Mouse (Mus musculus) Muller cell, postnatal 12 days (primary cell): ENCODE measurements around the gene Fdxacb1.
A peak's percentile ranks its signal among the peaks of the same experiment; 100 is the strongest.

Experiments used
- DNase-seq: peaks from one replicate; pipeline ENCODE4 v3.0.0-alpha.2; 2015; ENCODE audit errors: inconsistent ontology term

Fdxacb1 gene

DNA sequence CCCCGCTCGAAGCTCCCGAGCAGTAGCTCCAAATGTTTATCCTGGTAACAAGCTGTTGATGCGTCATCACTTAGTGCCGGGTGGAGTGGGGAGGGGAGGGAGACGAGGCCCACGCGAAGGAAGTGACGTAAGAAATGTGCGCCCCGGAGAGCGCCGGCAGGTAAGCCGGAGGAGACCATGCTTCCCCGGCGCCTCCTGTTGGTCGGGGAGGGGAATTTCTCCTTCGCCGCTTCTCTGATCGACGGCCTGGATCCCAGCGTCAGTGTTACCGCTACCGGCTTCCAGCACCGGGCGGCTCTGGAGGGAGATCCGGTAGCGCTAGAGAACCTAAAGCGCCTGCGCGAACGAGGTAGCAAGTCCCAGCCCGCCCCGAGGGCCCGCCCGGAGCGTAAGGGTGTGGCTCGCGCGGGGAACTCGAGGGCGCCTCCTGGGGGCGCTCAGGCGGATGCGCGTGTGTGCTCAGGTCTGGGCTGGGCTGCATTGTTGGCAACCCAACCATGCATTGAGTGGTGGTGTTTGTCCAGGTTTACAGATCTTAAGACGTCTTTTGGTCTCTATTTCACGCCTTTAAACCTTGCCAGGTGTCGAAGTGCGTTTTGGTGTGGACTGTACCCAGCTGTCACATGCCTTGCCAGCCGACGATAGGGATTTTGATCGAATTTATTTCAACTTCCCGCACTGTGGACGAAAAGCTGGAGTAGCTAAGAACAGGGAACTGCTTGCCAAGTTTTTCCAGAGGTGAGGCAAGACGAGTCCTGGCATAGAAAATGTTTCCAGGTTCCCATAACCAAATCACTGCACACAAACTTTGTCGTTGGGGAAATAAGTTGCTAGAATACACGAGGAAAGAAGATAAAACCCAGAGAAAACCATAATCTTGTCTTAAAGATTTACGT, at the start of gene Fdxacb1:
Fdxacb1 (plus strand) TSS at position 130 of the 896 bp plus-strand sequence.
- DNase-seq, result peak; percentile 99

DNA sequence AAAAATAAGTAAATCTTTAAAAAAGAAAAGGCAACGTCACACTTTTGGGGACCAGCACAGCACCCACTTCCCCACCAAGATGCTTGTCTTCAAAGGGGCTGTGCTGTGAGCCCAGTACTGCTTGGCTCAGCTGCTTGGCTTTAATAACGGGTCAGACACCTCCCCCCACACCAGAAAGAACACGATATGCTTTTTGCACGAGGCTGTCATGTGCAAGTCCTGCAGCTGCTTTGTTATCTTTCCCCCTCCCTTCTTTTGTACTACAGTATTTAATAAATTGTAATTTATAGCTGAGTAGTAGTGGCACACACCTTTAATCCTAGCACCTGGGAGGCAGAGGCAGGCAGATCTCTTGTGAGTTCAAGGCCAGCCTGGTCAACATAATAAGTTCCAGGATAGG, 49.2 kb upstream of the Fdxacb1 start:
- DNase-seq, result no peak

DNA sequence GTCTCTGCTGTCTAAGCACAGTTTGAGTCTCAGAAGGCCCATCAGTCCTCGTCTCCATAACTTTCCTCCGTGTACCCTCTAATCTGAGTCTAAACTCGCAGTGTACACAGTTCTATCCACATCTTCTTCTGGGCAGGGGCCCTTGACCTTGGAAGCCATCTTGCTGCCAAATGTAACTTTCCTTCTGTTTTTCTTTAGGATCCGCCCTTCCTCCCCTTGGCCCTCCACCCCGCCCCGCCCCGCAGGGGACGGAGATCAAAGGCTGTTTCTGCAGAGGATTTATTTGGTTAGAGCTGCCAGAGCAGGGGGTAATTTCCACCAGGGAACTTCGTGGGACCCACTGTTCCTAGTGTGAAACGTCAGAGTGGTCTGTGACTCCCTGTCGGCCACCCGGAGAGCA, 47.0 kb upstream of the Fdxacb1 start:
- DNase-seq, result no peak

DNA sequence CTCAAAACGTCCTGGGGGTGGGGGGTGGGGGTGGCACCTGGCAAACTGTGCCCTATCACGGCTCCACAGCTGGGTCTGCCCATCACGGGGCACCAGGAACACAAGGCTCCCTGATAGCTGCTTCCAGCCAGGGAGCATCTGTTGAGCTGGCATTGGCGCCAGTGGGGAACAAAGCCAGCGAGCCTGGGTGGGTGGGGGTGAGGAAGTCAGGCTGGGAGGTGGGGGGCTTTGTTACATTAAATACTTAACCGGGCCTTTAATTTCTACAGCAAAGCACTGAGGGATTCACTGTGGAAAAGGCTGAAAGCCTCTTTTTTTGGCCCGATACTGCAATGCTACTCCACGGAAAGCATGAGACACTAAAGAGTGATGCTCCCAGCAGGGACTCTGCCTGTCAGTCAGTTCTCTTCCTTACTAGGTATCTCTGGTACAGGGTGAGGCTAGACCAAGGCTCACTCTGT, 45.6 kb upstream of the Fdxacb1 start:
- DNase-seq, result no peak

DNA sequence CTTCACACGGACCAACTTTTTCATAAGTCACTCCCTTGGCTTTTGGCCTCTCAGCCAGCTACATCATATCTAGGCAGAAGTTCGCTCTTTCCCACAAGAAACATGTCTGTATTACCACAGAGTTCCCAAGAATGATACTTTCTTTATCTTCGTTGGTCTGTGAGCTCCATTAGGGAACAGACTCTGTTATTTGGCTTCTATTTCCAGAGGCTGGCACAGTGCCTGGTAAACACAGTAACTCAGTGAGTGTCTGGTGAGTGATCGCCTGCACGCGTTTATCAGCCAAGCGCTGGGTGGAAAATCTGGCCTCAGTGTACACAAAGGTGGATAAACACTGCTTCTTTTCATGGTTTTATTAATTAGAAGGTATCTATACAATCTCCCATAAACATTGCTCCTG, 44.6 kb upstream of the Fdxacb1 start:
- peak; percentile 81 for DNase-seq

DNA sequence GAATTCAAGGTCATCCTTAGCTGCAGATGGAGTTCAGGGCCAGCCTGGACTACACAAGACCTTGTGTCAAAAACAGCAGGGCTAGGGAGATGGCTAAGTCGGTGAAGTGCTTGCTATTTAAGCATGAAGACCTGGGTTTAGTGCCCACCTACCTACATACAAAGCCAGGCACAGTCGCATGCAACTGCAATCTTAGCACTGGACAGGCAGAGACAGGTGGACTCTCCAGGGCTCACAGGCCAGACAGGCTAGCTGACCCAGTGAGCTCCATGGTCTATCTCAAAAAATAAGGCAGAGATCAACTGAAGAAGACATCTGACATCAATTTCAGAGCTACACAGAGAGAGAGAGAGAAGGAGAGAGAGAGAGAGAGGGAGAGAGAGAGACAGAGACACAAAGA, 43.9 kb upstream of the Fdxacb1 start:
- DNase-seq, result no peak

DNA sequence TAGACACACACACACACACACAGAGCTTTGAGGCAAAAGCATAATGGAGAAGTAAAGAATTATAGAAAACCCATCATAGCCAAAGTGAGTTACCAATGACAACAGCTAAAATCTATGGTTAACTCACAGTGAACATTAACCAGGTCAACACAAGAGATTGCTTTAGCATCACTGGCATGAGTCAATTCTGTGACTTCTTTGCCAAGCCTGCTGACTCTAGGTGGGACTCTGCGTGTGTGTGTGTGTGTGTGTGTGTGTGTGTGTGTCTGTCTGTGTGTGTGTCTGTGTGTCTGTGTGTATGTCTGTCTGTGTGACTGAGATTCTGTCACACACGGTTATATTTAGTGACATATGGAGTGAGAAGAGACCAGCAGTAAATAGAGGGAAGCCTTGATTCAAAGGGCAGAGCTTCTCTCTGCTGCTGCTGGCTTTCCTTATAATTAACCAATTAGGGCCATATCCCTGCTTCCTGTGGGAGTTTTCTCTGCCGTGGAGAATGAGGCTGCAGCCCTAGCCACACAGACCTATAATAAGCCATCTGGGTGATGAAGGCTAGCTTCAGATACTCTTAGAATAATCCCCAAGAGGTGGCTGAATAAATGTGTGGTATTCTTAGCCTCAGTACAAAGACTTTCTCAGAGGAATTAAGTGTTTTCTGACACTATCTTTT, 43.2 kb upstream of the Fdxacb1 start:
- no peak for DNase-seq

DNA sequence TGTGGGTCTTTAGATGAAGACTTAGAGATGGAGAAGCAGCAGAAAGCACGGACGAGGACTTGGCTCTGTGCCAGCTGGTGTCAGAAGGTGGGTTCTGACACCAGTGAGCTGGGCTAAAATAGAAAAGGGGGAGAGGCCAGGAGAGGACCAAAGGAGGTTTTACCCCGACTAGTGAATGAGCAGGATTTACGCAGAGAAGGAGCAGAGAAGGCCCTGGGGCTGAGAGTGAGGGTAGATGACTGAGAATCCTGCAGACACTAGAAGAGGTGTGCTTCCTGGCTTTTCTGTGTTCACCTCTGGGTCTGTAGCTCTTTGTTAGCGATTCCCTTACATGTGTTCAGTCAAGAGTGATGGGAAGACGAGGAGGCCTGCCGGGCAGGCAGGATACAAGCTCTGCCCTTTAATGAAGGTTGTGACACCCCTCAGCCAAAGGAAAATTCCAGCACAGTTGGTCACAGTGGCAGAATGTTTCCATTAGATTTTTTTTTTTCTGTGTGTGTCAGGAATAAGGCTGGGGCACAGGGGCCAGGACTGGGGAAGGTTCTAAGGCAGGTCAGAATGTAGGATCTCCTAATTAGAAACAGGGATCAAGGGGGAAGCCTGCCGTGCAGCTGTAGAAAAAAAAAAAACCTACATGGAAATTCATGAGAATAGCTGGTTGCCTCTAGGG, 42.0 kb upstream of the Fdxacb1 start:
- DNase-seq, result peak; percentile 44

DNA sequence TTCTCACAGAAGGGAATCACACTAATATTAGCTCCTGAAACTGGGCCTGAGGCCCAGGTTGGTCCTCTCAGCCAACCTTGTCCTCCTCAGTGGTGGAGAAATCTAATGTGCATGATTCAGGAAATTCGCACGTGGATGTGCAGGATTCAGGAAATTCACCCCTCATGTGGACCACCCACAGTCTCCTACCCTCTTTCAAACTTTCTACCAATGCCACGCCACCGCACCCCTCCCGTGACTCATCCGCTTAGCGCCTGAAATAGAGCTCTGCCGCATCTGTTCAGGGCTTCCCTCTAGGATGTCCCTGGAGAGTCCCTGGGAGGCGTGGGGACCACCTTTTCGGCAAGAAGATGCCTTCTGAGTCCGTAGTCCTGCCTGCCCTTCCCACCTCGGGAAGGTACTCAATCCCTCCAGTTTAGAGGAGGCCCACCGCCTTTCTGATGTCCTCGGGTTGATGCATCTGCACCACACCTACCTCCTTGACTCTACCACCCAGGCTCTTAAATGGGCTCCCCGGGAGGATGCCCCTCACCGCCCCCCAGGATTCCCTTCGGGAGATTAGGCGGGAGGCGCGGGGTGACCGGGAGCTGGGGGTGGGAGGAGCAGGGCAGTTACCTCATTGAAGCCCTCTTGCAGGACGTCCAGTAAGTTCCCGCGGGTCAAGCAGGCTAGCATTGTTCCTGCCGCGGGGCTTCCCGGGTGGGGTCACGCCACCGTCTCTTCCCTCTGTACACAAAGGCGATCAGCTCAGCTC, 40.7 kb upstream of the Fdxacb1 start:
- DNase-seq, result no peak

DNA sequence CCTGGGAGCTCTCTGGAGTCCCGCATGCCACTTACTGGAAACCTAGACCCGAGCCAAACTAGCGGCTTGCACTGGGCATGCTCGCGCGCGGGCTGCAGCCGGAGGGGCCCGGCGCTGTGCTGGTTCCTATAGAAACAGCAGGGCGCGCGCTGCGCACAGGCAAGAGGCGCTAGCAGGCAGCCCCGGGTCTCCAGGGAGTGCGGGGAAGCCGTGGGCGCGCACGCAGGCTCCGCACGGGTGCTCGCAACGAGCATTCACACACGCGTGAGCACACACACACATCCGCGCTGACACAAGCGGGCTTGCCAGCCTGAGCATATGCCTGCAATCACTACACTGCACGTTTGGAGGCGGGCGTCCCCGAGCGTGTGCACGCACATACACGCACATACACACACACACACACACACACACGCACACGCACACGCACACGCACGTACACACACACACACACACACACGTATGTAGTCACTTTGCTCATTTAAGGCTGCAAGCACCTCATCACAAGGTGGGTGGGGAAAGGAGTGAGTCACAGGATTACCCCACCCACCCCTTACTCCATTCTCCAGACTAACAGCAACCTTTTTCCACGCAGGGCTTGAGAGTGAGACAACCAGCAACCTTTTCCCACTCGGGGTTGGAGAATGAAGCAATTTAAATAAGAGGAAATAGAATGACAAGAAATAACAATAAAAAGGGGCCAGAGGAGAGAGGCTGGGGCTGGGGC, 39.9 kb upstream of the Fdxacb1 start:
- peak; percentile 75 for DNase-seq

DNA sequence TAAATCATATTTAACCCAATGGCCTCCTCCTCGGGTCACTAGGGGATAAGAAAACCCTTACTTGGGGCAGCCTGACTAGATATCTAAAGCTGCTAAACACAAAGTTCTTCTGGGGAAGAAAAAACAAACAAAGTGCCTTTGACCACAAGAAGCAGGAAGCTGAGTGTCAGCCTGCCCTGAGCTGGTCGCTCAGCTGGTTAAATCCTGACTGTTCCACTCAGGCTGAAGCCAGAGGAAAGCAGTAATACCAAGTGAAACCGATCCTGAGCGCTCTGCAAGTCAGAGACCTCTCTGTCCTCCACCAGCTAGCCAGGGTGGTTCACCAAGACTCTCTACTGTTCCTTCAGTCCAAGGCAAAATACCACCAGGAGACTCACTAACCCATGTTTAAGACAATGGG, 38.4 kb upstream of the Fdxacb1 start:
- no peak for DNase-seq

DNA sequence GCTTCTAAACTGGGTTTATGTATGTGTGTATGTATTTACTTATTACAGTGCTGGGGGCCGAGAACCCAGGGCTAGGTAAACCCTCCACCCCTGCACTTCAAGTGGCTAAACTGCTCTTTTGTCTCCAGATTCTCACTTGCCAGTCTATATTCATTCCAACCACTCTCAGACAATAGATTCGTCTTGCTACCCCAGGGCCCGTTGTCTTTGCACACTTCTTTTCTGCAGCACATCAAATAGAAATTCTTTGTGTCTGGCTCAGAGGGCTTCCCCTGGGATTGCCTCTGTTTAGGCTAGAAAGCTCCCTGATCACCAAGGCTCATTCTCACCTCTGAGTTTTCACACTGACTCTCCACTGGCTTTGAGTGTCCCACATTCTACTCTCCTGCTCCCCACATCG, 35.5 kb upstream of the Fdxacb1 start:
- no peak for DNase-seq

DNA sequence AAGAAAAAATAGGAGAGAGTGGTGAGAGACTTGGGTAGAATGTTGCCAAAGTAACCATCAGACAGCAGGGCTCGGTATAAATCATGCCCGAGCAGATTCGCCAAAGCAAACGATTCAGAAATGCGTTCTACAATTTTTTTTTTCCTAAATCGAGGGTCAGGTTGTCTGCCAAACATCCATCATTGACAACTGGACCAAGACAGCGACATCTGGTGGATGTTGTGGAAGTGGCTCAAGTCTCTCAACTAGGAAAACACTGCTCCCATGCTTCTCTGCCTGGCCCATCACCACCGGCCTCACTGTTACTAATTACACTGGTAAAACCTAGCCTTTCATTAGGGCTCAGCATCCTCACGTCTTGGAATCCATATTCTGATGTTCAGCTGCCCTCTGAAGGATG, 33.0 kb upstream of the Fdxacb1 start:
- DNase-seq, result peak; percentile 46

DNA sequence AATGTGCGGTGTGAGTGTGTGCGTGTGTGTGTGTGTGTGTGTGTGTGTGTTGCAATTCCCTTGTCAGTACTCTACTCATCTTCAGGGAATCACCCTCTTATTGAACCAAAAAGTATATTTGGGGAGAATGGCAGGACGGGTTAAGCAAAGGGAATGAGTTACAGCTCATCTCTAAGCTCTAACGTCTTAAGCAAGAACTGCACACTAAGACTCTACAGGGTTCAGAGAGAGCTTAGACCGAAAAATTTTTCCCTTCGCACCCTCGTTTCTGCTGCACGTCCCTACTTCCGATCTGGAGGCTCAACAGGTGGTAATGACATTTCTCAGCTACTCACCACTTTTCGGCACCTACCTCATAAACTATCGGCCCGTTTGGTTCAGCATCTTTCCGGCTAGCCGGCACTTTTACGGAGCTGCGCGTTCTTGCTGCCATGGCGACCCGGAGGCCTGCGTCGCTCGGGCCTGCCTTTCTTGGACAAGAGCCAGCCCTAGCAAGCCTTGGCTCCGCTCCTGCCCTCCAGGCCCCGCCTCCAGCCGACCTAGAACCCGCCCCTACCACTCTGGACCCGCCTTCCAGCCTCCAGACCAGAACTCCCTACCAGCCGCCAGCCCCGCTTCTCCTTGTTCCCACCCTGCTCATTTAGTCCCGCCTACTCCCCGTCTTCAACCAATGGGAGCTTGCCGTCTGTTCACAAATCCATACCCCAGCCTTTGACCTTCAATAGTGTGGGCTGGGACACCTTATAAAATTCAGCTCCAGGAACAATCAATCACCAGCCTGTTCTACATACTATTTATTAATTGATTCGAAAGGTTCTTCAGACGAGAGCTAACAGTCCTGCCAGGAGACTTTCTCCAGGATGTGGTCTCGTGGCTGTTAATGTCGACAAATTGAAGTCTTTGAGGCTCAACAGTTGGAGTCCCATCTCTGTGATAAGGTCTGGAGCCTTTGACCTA, 28.8 kb upstream of the Fdxacb1 start, which contains the start of gene Dixdc1:
Dixdc1 (minus strand) TSS at position 604 of the 957 bp plus-strand sequence.
- peak; percentile 93 for DNase-seq

DNA sequence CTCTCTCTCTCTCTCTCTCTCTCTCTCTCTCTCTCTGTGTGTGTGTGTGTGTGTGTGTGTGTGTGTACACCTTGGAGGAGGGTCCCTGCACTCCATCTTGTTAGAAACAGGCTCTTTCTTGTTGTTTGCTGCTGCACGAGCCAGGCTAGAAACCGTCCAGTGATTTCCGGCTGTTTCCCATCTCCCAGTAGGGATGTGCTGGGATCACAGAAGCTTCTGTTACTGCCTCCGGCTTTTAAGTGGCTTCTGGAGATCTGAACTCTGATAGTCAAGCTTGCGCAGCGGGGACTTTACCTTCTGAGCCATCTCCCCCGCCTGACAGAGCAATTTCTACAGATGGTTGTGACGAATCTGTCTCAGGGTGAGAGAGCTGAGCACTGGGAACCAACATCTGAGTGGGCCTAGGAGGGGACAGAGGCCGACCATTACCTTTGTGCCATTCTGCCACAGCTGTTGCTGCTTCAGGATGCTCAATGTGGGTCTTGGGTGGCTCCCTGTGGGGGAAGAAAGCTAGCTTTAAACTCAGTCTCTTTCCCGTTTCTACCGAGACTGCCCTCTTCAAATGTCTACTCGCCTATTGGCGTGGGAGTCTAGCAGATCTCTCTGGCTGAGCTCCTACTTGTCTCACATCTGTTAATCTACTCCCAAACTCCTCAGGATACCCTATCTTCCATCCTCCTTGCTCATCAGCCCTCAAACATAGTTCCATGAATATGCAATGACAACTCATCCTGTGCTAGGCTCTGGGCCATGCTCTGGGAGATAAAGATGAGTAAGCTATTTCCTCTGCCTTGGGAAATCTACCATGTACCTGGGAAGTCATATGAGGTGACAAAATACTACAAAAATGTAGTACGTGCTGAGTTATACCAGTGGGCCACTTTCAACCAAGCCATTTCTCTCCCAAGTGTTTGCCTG, 26.9 kb upstream of the Fdxacb1 start:
- DNase-seq, result no peak

DNA sequence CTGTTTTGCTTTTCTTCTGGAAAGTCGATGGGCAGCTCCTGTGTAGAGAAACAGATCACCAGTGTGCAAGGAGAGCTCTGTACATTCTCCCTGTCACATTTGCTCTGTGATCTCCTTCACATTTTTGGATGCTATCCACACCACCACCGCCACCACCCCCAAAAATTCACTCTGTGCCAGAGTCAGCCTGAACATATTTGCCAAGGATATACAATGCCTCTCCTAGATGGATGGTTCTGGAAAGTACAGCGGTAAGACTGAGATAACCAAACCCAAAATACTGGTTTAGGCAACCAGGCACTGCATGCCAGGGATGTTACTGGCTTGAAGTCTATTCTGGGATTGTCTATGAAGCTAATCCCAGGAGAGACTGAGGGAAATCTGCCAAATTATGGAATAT, 25.8 kb upstream of the Fdxacb1 start:
- DNase-seq, result no peak

DNA sequence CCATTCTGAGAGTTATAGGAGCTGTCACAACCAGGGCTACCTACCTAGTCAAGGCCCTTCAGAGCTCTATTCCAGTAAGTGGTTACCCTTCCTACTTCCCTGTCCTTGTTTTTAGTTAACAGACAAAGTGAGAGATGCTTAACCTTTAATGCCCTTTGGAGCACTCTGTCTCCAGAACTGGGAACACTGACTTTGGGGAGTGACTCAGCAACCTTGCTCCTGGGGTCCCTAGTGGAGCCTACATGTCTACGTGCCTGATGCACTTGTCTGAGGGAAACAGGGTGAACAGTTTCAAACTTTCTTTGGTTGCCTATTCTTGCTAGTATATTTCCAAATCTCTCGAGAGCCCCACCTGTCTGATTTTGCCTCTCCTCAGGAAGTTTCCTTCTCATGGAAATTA, 25.3 kb upstream of the Fdxacb1 start:
- DNase-seq, result no peak

DNA sequence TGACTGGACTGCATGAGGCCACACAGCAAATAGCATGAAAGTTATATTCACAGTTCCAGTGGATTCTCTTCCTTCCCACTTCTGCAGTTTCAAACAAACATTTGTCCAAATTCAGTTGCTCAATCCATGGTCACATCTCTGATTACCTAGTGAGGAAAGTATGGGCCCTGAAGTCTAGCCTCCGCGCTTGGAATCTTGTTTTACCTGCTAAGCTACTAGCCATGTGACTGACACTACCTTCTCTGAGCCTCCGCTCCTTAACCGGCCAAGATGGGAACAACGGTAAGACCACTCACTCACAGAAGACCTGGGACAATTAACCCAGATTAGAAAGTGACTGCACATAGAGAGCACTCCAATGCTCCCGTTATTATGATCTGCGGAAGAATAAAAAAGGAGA, 22.2 kb upstream of the Fdxacb1 start:
- no peak for DNase-seq

DNA sequence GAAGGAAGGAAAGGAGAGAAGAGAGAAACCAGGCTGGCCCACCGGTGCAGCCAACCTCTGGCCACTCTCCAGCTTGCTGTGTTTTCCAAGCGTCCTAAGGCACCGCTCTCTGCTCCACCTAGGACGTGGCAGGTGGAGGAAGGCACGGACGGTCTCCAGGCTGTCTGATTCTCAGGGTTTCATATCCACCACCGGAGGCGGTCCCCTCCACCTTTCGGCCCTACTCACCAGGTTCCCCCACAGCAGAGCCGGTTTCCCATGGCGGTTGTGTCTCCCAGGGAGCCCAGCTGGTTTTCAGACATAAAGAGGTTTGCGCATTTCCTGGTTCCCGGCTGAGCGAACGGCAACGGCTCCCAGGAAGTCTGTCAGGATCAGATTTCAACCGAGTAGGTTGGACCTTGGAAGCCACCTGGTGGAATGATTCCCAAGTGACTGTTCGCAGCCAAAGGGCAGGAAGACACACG, 21.8 kb upstream of the Fdxacb1 start, which contains the start of gene 2310030G06Rik:
2310030G06Rik (minus strand) TSS at position 323 of the 464 bp plus-strand sequence.
- no peak for DNase-seq
